Mouse (Mus musculus): Measurements from ENCODE around the gene Stxbp6.

Stxbp6 gene

GRCm38 (mm10) chr12:44839594-44840373 is 234.7 kb downstream of the Stxbp6 start:
- no peak for DNase-seq (ENCODE audit: extremely low read depth, insufficient read length, low spot score)

- DNase-seq (ENCODE audit: extremely low read depth, insufficient read length, low spot score), result no peak
Observed at GRCm38 (mm10) chr12:44835879-44836467, 238.5 kb downstream of the Stxbp6 start.

GRCm38 (mm10) chr12:44811895-44812294 is 262.6 kb downstream of the Stxbp6 start:
- no peak for DNase-seq (ENCODE audit: extremely low read depth, insufficient read length, low spot score)

GRCm38 (mm10) chr12:44804213-44804612 is 270.3 kb downstream of the Stxbp6 start:
- no peak for DNase-seq (ENCODE audit: extremely low read depth, insufficient read length, low spot score)
